Mouse (Mus musculus) hindbrain, embryonic 14.5 days (tissue): ENCODE measurements around the gene Mybpc3. TPM values are rescaled to one million over a fixed set of nuclear protein-coding genes. Genes with fewer than 3 reads are reported as not detected.

Source experiments
- ATAC-seq: fragments of 200-750 bp; cut with Nextera tagmentation; 2 replicates; pipeline ENCODE4 v1.8.0; 2017; ENCODE audit warnings: moderate number of reproducible peaks, mild to moderate bottlenecking, moderate TSS enrichment, moderate library complexity; ENCODE audit not compliant: low FRiP score
- DNase-seq: peaks from one replicate; pipeline ENCODE4 v3.0.0-alpha.2; 2015; ENCODE audit warnings: low spot score
- H3K27ac ChIP-seq: fragments of 300-500 bp; sonication (generic); 2 replicates; pipeline ENCODE4 v1.5.1; 2014; ENCODE audit warnings: mild to moderate bottlenecking, moderate library complexity
- H3K27me3 ChIP-seq: fragments of 300-500 bp; sonication (generic); 2 replicates; pipeline ENCODE4 v1.6.1; 2014; ENCODE audit warnings: mild to moderate bottlenecking, low read length, mixed read lengths; ENCODE audit not compliant: control insufficient read depth, insufficient read depth
- H3K36me3 ChIP-seq: fragments of 300-500 bp; sonication (generic); replicated peaks from 2 replicates; pipeline ENCODE4 v1.6.1; 2014; ENCODE audit not compliant: control insufficient read depth, insufficient read depth
- H3K4me1 ChIP-seq: fragments of 300-500 bp; sonication (generic); replicated peaks from 2 replicates; pipeline ENCODE4 v1.6.1; 2014; ENCODE audit warnings: antibody characterized with exemption, low read length, mixed read lengths; ENCODE audit not compliant: control insufficient read depth, insufficient read depth
- H3K4me2 ChIP-seq: fragments of 300-500 bp; sonication (generic); replicated peaks from 2 replicates; pipeline ENCODE4 v1.6.1; 2014; ENCODE audit warnings: mild to moderate bottlenecking, moderate library complexity
- H3K4me3 ChIP-seq: fragments of 300-500 bp; sonication (generic); replicated peaks from 2 replicates; pipeline ENCODE4 v1.5.1; 2014; ENCODE audit warnings: mild to moderate bottlenecking, low read length
- H3K9ac ChIP-seq: fragments of 300-500 bp; sonication (generic); 2 replicates; pipeline ENCODE4 v1.6.1; 2014
- H3K9me3 ChIP-seq: fragments of 300-500 bp; sonication (generic); 2 replicates; pipeline ENCODE4 v1.6.1; 2016; ENCODE audit warnings: low read length; ENCODE audit not compliant: control insufficient read depth
- WGBS: fragments of 180-500 bp; shearing (Covaris S2); extraction: QIAGEN DNeasy Blood & Tissue Kit; methylation state at CpG from one replicate; pipeline ENCODE4 v1.1.7; 2014; 5-methylcytosine and 5-hydroxymethylcytosine counted together
- polyA plus RNA-seq: library from polyadenylated mRNA; unstranded; fragments of >200 nt; fragmentation: Nextera tagmentation; extraction: Ambion mirVana; gene quantifications from 2 replicates; pipeline ENCODE4 v1.2.1, GENCODE M21; 2014

Gene Mybpc3
- polyA plus RNA-seq, 1 experiment from 2014 or later, result not detected

- no peak overlapping the region for H3K9ac ChIP-seq
- no peak overlapping the region for H3K4me2 ChIP-seq
- no peak overlapping the region for H3K27ac ChIP-seq
- DNase-seq, result no peak
- no peaks in the 10 kb centered on the region for H3K9me3 ChIP-seq
- ATAC-seq, result no peak
- 63% methylated on average over 9 of the region's 9 CpGs for WGBS
- no peaks in the 10 kb centered on the region for H3K4me1 ChIP-seq
- H3K4me3 ChIP-seq, result no peak overlapping the region
- no peaks in the 10 kb centered on the region for H3K27me3 ChIP-seq
- H3K36me3 ChIP-seq, result no peaks in the 10 kb centered on the region
Observed at GRCm38 (mm10) chr2:91086392-91087237, 31.3 kb upstream of the Mybpc3 start.

- Histone ChIP-seq H3K36me3 (no peaks in the 10 kb centered on the region), H3K27ac (no peak overlapping the region), H3K4me3 (no peak overlapping the region), H3K9ac (no peak overlapping the region), H3K4me2 (no peak overlapping the region), H3K4me1 (no peaks in the 10 kb centered on the region), H3K9me3 (no peaks in the 10 kb centered on the region), H3K27me3 (no peaks in the 10 kb centered on the region)
- no peak for DNase-seq
- no peak for ATAC-seq
- 94% methylated on average over 9 of the region's 9 CpGs for WGBS
Observed at GRCm38 (mm10) chr2:91087453-91087852, 30.5 kb upstream of the Mybpc3 start.

DNA sequence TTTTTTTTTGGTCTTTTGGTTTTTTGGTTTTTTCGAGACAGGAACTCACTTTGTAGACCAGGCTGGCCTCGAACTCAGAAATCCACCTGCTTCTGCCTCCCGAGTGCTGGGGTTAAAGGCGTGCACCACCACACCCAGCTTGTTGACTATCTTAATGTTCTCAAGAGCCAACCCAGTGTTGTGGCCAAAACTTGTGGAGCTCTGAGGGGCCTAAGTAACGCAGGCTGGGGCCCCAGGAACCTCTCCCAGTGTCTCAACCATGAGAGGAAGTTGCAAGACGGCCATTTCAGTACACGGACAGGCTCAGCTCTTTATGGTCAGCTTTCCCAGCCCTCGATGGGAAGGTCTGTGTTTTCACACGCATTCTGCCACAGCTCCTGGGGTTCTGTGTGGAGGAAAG is 29.0 kb upstream of the Mybpc3 start:
- Histone ChIP-seq H3K9ac (no peak overlapping the region), H3K9me3 (no peaks in the 10 kb centered on the region), H3K27me3 (no peaks in the 10 kb centered on the region), H3K4me1 (no peaks in the 10 kb centered on the region), H3K4me3 (no peak overlapping the region), H3K36me3 (no peaks in the 10 kb centered on the region), H3K4me2 (no peak overlapping the region), H3K27ac (no peak overlapping the region)
- ATAC-seq, result no peak
- no peak for DNase-seq
- WGBS, result 86% methylated on average over 9 of the region's 9 CpGs

GRCm38 (mm10) chr2:91090208-91090607 is 27.7 kb upstream of the Mybpc3 start:
- no peak for ATAC-seq
- 79% methylated on average over 6 of the region's 6 CpGs for WGBS

DNA sequence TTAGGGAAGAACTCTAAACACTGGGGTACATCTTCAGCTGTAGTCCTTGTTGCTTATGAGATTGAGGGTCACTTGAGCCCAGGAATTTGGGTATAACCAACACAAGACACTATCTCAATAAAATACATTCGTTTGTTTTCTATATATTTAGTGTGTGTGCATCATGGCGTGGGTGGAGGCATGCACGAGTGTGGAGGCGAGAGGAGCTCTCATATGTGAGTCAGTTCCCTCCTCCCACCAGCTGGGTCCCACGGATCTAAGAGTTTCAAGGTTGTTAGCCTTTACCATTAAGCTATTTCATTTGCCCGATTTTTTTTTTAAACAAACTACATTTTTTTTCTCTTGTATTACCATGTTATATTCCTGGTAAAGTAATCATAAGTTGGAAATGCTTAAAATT is 27.1 kb upstream of the Mybpc3 start:
- Histone ChIP-seq H3K4me1 (no peaks in the 10 kb centered on the region), H3K9me3 (no peaks in the 10 kb centered on the region), H3K27me3 (no peaks in the 10 kb centered on the region), H3K27ac (no peak overlapping the region), H3K9ac (no peak overlapping the region), H3K4me3 (no peak overlapping the region), H3K4me2 (no peak overlapping the region), H3K36me3 (no peaks in the 10 kb centered on the region)
- ATAC-seq (no peak), DNase-seq (no peak)
- WGBS, result 79% methylated on average over 6 of the region's 6 CpGs

More at GRCm38 (mm10) chr2:91090208-91090607, 27.7 kb upstream of the Mybpc3 start:
- H3K4me3 ChIP-seq, result no peak overlapping the region
- H3K4me2 ChIP-seq, result no peak overlapping the region
- H3K9ac ChIP-seq, result no peak overlapping the region
- H3K9me3 ChIP-seq, result no peaks in the 10 kb centered on the region
- H3K4me1 ChIP-seq, result no peaks in the 10 kb centered on the region
- DNase-seq, result no peak
- H3K27ac ChIP-seq, result no peak overlapping the region
- no peaks in the 10 kb centered on the region for H3K36me3 ChIP-seq
- no peaks in the 10 kb centered on the region for H3K27me3 ChIP-seq

DNA sequence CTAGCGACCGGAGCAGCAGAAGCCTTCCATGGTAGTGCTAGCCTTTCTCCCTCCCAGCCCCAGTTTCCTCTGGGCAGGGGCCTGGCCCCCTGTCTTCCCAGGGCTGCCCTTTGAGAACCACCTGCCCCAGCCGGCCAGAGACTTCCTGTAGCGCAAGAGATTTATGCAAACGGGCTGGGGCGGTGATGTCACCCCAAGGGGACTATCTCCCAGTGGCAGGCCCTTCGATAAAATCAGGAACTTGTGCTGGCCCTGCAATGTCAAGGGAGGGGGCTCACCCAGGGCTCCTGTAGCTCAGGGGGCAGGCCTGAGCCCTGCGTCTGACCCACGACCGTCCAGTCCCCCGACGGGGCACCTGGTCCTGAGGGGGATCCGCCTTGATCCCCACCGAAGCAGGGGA is 21.4 kb upstream of the Mybpc3 start:
- 67% methylated on average over 14 of the region's 14 CpGs for WGBS
- Histone ChIP-seq H3K4me2 (no peak overlapping the region), H3K4me3 (no peak overlapping the region), H3K9me3 (no peaks in the 10 kb centered on the region), H3K27me3 (no peaks in the 10 kb centered on the region), H3K9ac (no peak overlapping the region), H3K4me1 (no peaks in the 10 kb centered on the region), H3K36me3 (no peaks in the 10 kb centered on the region), H3K27ac (no peak overlapping the region)
- no peak for DNase-seq
- ATAC-seq, result no peak

DNA sequence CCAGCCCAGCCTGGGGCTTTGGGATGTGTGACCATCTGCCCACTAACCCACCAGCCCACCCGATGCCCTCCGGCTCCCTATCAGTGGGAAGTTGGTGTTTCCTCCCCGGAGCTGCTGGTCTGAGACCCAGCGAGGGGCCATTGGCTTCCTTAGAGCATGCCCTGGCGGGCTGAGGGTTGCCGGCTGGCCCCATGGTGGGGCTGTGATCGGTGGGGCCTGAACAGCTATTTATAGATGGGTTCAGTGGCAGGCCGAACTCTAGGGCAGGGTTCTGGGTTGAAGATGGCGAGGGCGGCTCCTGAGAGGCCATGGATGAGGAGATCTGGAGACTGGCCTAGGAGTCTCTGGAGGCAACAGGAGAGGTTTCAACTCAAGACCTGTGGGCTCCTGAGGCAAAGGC is 20.9 kb upstream of the Mybpc3 start:
- Histone ChIP-seq H3K9ac (no peak overlapping the region), H3K27me3 (no peaks in the 10 kb centered on the region), H3K27ac (no peak overlapping the region), H3K36me3 (no peaks in the 10 kb centered on the region), H3K4me2 (no peak overlapping the region), H3K4me3 (no peak overlapping the region), H3K9me3 (no peaks in the 10 kb centered on the region), H3K4me1 (no peaks in the 10 kb centered on the region)
- DNase-seq (no peak), ATAC-seq (no peak)
- WGBS, result 83% methylated on average over 10 of the region's 10 CpGs

DNA sequence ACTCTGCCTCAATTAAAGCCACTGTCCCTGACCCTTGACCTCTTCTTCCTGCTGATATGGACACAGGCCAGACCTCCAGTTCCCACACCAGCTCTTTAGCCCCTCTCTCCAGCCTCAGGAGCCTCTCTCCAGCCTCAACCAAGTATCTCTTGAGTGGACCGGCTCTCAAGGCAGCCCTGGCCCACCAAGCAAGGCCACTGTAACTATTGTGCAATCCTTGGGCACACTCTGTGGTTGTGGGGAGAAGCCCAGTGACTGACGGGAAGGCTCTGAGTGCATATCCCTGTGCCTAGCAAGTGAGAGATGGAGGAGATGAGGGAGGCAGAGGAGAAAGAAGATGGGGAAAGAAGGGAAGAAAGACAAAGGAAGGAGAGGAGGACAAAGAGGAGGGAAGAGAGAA is 19.8 kb upstream of the Mybpc3 start:
- H3K36me3 ChIP-seq, result no peaks in the 10 kb centered on the region
- no peak overlapping the region for H3K4me3 ChIP-seq
- H3K9ac ChIP-seq, result no peak overlapping the region
- WGBS, result 95% methylated on average over 2 of the region's 2 CpGs
- DNase-seq, result no peak
- H3K9me3 ChIP-seq, result no peaks in the 10 kb centered on the region
- no peak overlapping the region for H3K4me2 ChIP-seq
- H3K27me3 ChIP-seq, result no peaks in the 10 kb centered on the region
- no peaks in the 10 kb centered on the region for H3K4me1 ChIP-seq
- no peak overlapping the region for H3K27ac ChIP-seq
- no peak for ATAC-seq

DNA sequence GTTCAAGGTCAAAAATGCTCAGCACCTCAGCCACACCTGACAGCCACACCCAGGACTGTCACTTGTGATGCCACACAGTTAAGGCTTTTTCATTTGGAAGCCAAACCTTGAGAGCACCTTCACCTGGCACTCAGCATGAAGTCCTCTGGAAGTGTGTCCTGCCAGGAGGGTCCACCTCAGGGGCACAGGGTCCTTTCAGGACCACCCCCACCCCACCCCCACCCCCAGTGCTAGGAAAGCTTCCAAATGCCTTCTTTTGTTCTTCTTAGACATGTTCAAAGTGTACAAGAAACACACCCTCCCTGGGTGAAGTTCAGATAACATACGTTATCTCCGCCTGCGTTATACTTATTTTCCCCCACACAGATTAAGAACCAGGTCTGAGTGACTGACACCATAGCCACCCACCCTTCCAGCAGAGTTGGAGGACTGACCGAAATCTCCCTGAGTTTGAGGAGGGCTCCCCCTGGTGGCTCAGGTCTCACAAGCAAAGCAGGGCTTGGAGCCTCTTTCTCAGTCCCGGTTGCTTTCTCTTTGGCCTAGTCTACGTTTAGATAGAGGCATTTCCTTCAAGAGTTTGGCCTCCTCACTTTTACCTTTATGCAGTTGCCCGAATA is 16.7 kb upstream of the Mybpc3 start:
- Histone ChIP-seq H3K4me1 (no peaks in the 10 kb centered on the region), H3K27ac (no peak overlapping the region), H3K4me3 (no peak overlapping the region), H3K36me3 (no peaks in the 10 kb centered on the region), H3K4me2 (no peak overlapping the region), H3K9me3 (no peaks in the 10 kb centered on the region), H3K27me3 (no peaks in the 10 kb centered on the region), H3K9ac (no peak overlapping the region)
- DNase-seq, result peak; percentile 92
- peak; percentile 83; the same call in 1 of the 2 replicates for ATAC-seq
- WGBS, result 8% methylated on average over 7 of the region's 7 CpGs
